Mouse (Mus musculus): ENCODE measurements at regions not wholly inside any gene's neighbourhood (a gene's known extent, or its start where the extent isn't known, plus 50 kb on each side); places are given as distances from the start of the nearest gene placed in this dataset.
A peak's percentile ranks its signal among the peaks of the same experiment; 100 is the strongest.

GRCm38 (mm10) chr15:97620261-97620660 is 85.4 kb downstream of the Rpap3 start:
- H3K9ac ChIP-seq: no peak overlapping the region
- no peak overlapping the region for H3K4me3 ChIP-seq
- H3K4me1 ChIP-seq: no peaks in the 10 kb centered on the region
- no peak for ATAC-seq (ENCODE audit: insufficient number of reproducible peaks, insufficient read depth, low FRiP score, low TSS enrichment, low read depth)
- WGBS: 62% methylated on average over 6 of the region's 6 CpGs
- H3K9me3 ChIP-seq: no peaks in the 10 kb centered on the region
- no peaks in the 10 kb centered on the region; the same call in 1 of the 2 replicates for H3K27me3 ChIP-seq
- H3K4me2 ChIP-seq: no peak overlapping the region
- no peak overlapping the region for H3K27ac ChIP-seq
- no peaks in the 10 kb centered on the region for H3K36me3 ChIP-seq

- H3K27me3 ChIP-seq: no peaks in the 10 kb centered on the region; the same call in 1 of the 2 replicates
- no peaks in the 10 kb centered on the region for H3K36me3 ChIP-seq
- no peaks in the 10 kb centered on the region for H3K9me3 ChIP-seq
- 71% methylated on average over 7 of the region's 7 CpGs for WGBS
- H3K27ac ChIP-seq: no peak overlapping the region
- no peaks in the 10 kb centered on the region for H3K4me1 ChIP-seq
- no peak overlapping the region for H3K4me3 ChIP-seq
- ATAC-seq (ENCODE audit: insufficient number of reproducible peaks, insufficient read depth, low FRiP score, low TSS enrichment, low read depth): no peak
- H3K4me2 ChIP-seq: no peak overlapping the region
- H3K9ac ChIP-seq: no peak overlapping the region
These were observed 85.9 kb downstream of the Rpap3 start for GRCm38 (mm10) chr15:97619764-97620163.

DNA sequence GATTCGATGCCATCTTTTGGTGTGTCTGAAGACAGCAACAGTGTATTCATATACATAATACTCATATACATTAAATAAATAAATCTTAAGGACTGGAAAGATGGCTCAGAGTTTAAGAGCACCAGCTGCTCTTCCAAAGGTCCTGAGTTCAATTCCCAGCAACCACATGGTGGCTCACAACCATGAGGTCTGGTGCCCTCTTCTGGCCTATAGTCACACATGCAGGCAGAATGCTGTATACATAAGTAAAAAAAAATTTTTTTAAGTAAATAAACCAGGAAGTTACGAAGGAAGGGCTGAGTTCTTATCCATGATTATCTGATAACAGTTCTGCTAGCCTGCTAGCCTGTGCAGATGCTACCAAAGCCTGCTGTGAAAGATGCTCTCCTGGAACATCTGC is 93.3 kb downstream of the Rpap3 start:
- no peaks in the 10 kb centered on the region for H3K9me3 ChIP-seq
- no peak for ATAC-seq (ENCODE audit: insufficient number of reproducible peaks, insufficient read depth, low FRiP score, low TSS enrichment, low read depth)
- H3K4me1 ChIP-seq: no peaks in the 10 kb centered on the region
- WGBS: 90% methylated on average over 2 of the region's 2 CpGs
- H3K27me3 ChIP-seq: no peaks in the 10 kb centered on the region
- H3K27ac ChIP-seq: no peak overlapping the region
- H3K4me2 ChIP-seq: no peak overlapping the region
- no peak overlapping the region for H3K4me3 ChIP-seq
- no peaks in the 10 kb centered on the region for H3K36me3 ChIP-seq
- H3K9ac ChIP-seq: no peak overlapping the region

GRCm38 (mm10) chr15:97610767-97611166 is 94.9 kb downstream of the Rpap3 start:
- Histone ChIP-seq H3K4me3 (no peak overlapping the region), H3K9me3 (no peaks in the 10 kb centered on the region), H3K27ac (no peak overlapping the region), H3K4me2 (no peak overlapping the region), H3K27me3 (peaks cover 12% of the 10 kb centered on the region; the same call in 1 of the 2 replicates), H3K36me3 (no peaks in the 10 kb centered on the region), H3K4me1 (peaks cover 11% of the 10 kb centered on the region), H3K9ac (no peak overlapping the region)
- WGBS: 77% methylated on average over 4 of the region's 4 CpGs
- ATAC-seq (ENCODE audit: insufficient number of reproducible peaks, insufficient read depth, low FRiP score, low TSS enrichment, low read depth): no peak

DNA sequence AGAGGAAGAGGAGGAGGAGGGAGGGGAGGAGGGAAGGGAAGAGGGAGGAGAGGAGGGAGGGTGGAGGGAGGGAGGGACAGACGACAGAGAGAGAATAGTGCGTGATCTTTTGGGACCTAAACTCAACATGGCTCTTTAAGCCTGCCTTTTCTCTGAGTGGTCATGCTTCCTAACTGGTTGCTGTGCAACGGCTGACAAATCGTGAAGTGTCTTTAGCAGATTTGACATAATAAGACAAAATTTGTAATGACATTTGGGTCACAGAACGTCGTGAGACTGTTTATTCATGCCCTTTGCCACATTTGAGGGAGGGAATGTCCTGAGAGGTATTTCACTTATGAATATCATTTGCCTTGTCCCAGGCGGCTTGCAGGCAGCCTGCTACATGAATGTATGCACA is 96.1 kb downstream of the Rpap3 start:
- WGBS: 63% methylated on average over 7 of the region's 7 CpGs
- Histone ChIP-seq H3K9me3 (no peaks in the 10 kb centered on the region), H3K4me3 (no peak overlapping the region), H3K36me3 (no peaks in the 10 kb centered on the region), H3K27me3 (peaks cover 16% of the 10 kb centered on the region; the same call in 1 of the 2 replicates), H3K4me2 (no peak overlapping the region), H3K9ac (no peak overlapping the region), H3K27ac (no peak overlapping the region), H3K4me1 (peaks cover 11% of the 10 kb centered on the region)
- ATAC-seq (ENCODE audit: insufficient number of reproducible peaks, insufficient read depth, low FRiP score, low TSS enrichment, low read depth): no peak

DNA sequence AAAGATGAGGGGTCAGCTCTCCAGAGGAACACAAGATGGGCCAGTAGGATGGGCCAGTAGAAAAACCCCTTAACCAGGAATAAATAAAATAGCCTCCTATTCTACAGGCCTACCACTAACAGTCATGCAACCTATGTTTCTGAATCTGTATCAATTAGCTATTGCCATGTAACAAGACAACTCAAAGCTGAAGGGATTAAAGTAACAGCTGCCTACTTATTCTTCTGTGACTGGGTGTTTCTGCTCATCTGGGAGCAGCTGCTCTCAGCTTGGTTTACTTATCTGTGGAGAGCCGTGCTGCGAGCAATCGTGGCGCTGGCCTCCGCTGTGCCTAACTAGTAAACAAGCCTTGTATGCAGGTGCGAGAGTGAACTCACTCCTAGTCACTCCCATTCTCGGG is 97.0 kb downstream of the Rpap3 start:
- Histone ChIP-seq H3K27me3 (peaks cover 16% of the 10 kb centered on the region; the same call in 1 of the 2 replicates), H3K4me1 (peaks cover 11% of the 10 kb centered on the region), H3K36me3 (no peaks in the 10 kb centered on the region), H3K9me3 (no peaks in the 10 kb centered on the region), H3K4me3 (no peak overlapping the region), H3K9ac (no peak overlapping the region), H3K4me2 (no peak overlapping the region), H3K27ac (no peak overlapping the region)
- 85% methylated on average over 7 of the region's 7 CpGs for WGBS
- ATAC-seq (ENCODE audit: insufficient number of reproducible peaks, insufficient read depth, low FRiP score, low TSS enrichment, low read depth): no peak

GRCm38 (mm10) chr15:97607617-97608206 is 97.9 kb downstream of the Rpap3 start:
- ATAC-seq (ENCODE audit: insufficient number of reproducible peaks, insufficient read depth, low FRiP score, low TSS enrichment, low read depth): no peak
- H3K4me1 ChIP-seq: peaks cover 11% of the 10 kb centered on the region
- H3K4me2 ChIP-seq: no peak overlapping the region
- no peaks in the 10 kb centered on the region for H3K36me3 ChIP-seq
- no peaks in the 10 kb centered on the region for H3K9me3 ChIP-seq
- 81% methylated on average over 15 of the region's 15 CpGs for WGBS
- no peak overlapping the region for H3K4me3 ChIP-seq
- peaks cover 20% of the 10 kb centered on the region; the same call in 1 of the 2 replicates for H3K27me3 ChIP-seq
- H3K27ac ChIP-seq: no peak overlapping the region
- no peak overlapping the region for H3K9ac ChIP-seq

GRCm38 (mm10) chr15:97606630-97607381 is 98.8 kb downstream of the Rpap3 start:
- Histone ChIP-seq H3K4me2 (peak overlapping the region; percentile 71), H3K4me3 (peak overlapping the region; percentile 40), H3K9ac (peak overlapping the region; percentile 66), H3K9me3 (no peaks in the 10 kb centered on the region), H3K27me3 (peaks cover 20% of the 10 kb centered on the region; the same call in 1 of the 2 replicates), H3K36me3 (no peaks in the 10 kb centered on the region), H3K27ac (no peak overlapping the region), H3K4me1 (peaks cover 11% of the 10 kb centered on the region)
- ATAC-seq (ENCODE audit: insufficient number of reproducible peaks, insufficient read depth, low FRiP score, low TSS enrichment, low read depth): 0 out of 2 replicates have a peak, but pooled peaks have one; percentile 59
- 8% methylated on average over 25 of the region's 25 CpGs for whole genome bisulfite sequencing

GRCm38 (mm10) chr15:97606232-97606629 is 99.4 kb downstream of the Rpap3 start:
- no peak for ATAC-seq (ENCODE audit: insufficient number of reproducible peaks, insufficient read depth, low FRiP score, low TSS enrichment, low read depth)
- H3K4me1 ChIP-seq: peaks cover 11% of the 10 kb centered on the region
- H3K9ac ChIP-seq: peak overlapping the region; percentile 66
- H3K9me3 ChIP-seq: no peaks in the 10 kb centered on the region
- H3K4me3 ChIP-seq: peak overlapping the region; percentile 40
- WGBS: 27% methylated on average over 6 of the region's 6 CpGs
- H3K27ac ChIP-seq: no peak overlapping the region
- peak overlapping the region; percentile 71 for H3K4me2 ChIP-seq
- H3K27me3 ChIP-seq: peaks cover 20% of the 10 kb centered on the region; the same call in 1 of the 2 replicates
- no peaks in the 10 kb centered on the region for H3K36me3 ChIP-seq

DNA sequence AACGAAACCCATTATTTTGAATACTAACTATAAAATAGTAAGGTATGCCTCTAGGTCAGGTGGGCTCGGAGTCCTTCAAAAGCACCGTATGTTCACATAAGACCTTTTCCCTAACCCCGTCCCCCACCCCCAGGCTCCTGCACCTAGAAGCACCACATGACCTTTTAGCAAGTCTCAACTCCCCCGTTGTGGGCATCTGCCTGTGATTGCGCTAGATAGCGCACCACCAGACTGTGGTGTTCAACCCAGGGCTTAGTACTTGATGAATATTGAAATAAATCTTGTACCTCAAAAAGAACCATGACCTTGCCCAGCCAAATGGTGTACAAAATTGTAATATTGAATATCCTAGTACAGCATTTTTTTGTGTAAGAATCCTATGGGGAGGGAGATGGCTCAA is 99.8 kb downstream of the Rpap3 start:
- Histone ChIP-seq H3K4me1 (peaks cover 11% of the 10 kb centered on the region), H3K4me3 (no peak overlapping the region), H3K27ac (no peak overlapping the region), H3K27me3 (peaks cover 20% of the 10 kb centered on the region; the same call in 1 of the 2 replicates), H3K9me3 (no peaks in the 10 kb centered on the region), H3K9ac (no peak overlapping the region), H3K36me3 (no peaks in the 10 kb centered on the region), H3K4me2 (no peak overlapping the region)
- WGBS: 84% methylated on average over 7 of the region's 7 CpGs
- no peak for ATAC-seq (ENCODE audit: insufficient number of reproducible peaks, insufficient read depth, low FRiP score, low TSS enrichment, low read depth)

DNA sequence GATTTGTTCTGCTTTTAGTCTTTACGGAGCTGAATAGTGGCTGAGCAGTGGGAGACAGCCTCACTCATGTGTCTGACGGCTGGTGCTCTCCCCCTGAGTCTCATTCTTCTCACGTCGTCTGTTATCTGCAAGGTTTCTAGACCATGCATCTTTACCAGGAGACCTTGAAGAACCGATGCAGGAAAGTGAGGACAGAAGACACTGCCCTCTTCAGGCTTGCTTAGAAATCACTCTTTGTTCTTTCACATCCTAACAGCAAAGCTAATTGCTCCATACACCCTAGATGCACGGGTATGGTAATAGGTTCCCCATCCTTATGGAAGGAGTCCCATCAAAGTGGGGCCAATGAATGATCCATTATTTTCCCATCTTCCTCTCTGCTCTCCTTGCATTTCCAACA is 102.1 kb downstream of the Rpap3 start:
- Histone ChIP-seq H3K9me3 (no peaks in the 10 kb centered on the region), H3K4me2 (no peak overlapping the region), H3K4me1 (peaks cover 11% of the 10 kb centered on the region), H3K27ac (no peak overlapping the region), H3K36me3 (no peaks in the 10 kb centered on the region), H3K27me3 (peaks cover 26% of the 10 kb centered on the region; the same call in 1 of the 2 replicates), H3K9ac (no peak overlapping the region), H3K4me3 (no peak overlapping the region)
- no peak for ATAC-seq (ENCODE audit: insufficient number of reproducible peaks, insufficient read depth, low FRiP score, low TSS enrichment, low read depth)
- 52% methylated on average over 6 of the region's 6 CpGs for WGBS

DNA sequence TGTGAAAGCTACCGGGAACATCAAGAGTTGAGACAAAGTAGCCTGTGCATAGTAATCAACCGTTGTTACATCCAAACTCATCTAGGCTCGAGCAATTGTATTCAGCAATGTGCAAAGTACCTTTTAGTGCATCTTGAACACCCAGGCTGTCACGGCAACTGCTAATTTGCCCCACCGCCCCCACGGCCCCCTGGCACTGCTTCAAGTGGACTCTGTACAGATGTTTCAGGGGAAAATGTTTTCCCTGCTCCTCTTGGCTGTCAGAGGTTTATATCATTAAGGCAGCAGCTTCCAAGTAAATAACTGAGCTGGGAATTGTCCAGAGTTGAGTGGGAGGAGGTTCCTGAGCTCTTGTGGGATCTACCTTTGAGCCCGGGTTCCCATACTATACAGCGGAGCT is 107.4 kb downstream of the Rpap3 start:
- WGBS: 83% methylated on average over 8 of the region's 8 CpGs
- Histone ChIP-seq H3K27ac (no peak overlapping the region), H3K9ac (no peak overlapping the region), H3K9me3 (no peaks in the 10 kb centered on the region), H3K27me3 (peaks cover 24% of the 10 kb centered on the region), H3K4me3 (no peak overlapping the region), H3K36me3 (no peaks in the 10 kb centered on the region), H3K4me1 (0 out of 2 replicates have a peak, but pooled peaks cover 3% of the 10 kb centered on the region), H3K4me2 (no peak overlapping the region)
- no peak for ATAC-seq (ENCODE audit: insufficient number of reproducible peaks, insufficient read depth, low FRiP score, low TSS enrichment, low read depth)
